Mouse (Mus musculus) CH12.LX (cell line): ENCODE results near the gene Jph3. TPM values are rescaled to one million over a fixed set of nuclear protein-coding genes. Genes with fewer than 3 reads are reported as not detected.
A peak's percentile ranks its signal among the peaks of the same experiment; 100 is the strongest.

Experiments used
- DNase-seq: peaks from one replicate; pipeline ENCODE4 v3.0.0-alpha.2; 2013; ENCODE audit errors: extremely low read depth
- H3K27ac ChIP-seq: 2 replicates; pipeline ENCODE4 v1.5.1; 2012; ENCODE audit warnings: low read depth, mild to moderate bottlenecking, control low read depth, moderate library complexity; ENCODE audit not compliant: insufficient read depth
- H3K27me3 ChIP-seq: replicated peaks from 2 replicates; pipeline ENCODE3; 2012; ENCODE audit warnings: inconsistent platforms
- H3K36me3 ChIP-seq, 2 experiments: replicated peaks in 1 of 2; 2 replicates each; pipeline versions ENCODE3 to v1.6.1; 2012; ENCODE audit warnings: inconsistent platforms in 1 of 2, low read length in 1 of 2, mild to moderate bottlenecking in 1 of 2, mixed read lengths in 1 of 2, moderate library complexity in 1 of 2; ENCODE audit not compliant: control insufficient read depth in 1 of 2, insufficient read depth in 1 of 2
- H3K4me1 ChIP-seq, 2 experiments: 2 replicates each; pipeline ENCODE4 v1.6.1; 2012; ENCODE audit warnings: inconsistent platforms in 1 of 2, moderate library complexity in 1 of 2; ENCODE audit not compliant: insufficient read depth in 2 of 2, control insufficient read depth in 1 of 2
- H3K4me2 ChIP-seq: 2 replicates; pipeline ENCODE4 v1.6.1; 2012; ENCODE audit warnings: low read depth, mild to moderate bottlenecking, control low read depth; ENCODE audit not compliant: poor library complexity, insufficient read depth, severe bottlenecking
- H3K4me3 ChIP-seq, 3 experiments: fragments of 150-350 bp in 1 of 3; sonication (generic) in 1 of 3; replicated peaks in 1 of 3; 2 replicates each; pipeline versions ENCODE3 to v1.5.1; 2011 to 2012; ENCODE audit warnings: low read depth in 2 of 3, low read length in 2 of 3, mild to moderate bottlenecking in 2 of 3, moderate library complexity in 2 of 3, control low read depth in 1 of 3, improper control_type of control experiment in 1 of 3, inconsistent platforms in 1 of 3, mixed read lengths in 1 of 3; ENCODE audit not compliant: poor library complexity in 1 of 3
- H3K79me2 ChIP-seq: replicated peaks from 2 replicates; pipeline ENCODE4 v1.6.1; 2012; ENCODE audit warnings: mild to moderate bottlenecking, moderate library complexity; ENCODE audit not compliant: control insufficient read depth, poor library complexity, insufficient read depth, severe bottlenecking; ENCODE audit errors: extremely low read depth
- H3K9ac ChIP-seq: 2 replicates; pipeline ENCODE4 v1.6.1; 2012; ENCODE audit warnings: low read depth, mild to moderate bottlenecking, control low read depth, moderate library complexity; ENCODE audit not compliant: insufficient read depth
- H3K9me3 ChIP-seq: replicated peaks from 2 replicates; pipeline ENCODE3; 2012; ENCODE audit warnings: low read length, inconsistent platforms, mixed read lengths
- CTCF ChIP-seq, 2 experiments: IDR thresholded peaks in 1 of 2; conservative IDR thresholded peaks in 1 of 2; 2 replicates each; pipeline ENCODE4 v1.5.1; 2011 to 2012; ENCODE audit warnings: low read depth in 2 of 2, low read length in 2 of 2, improper control_type of control experiment in 1 of 2, inconsistent platforms in 1 of 2, mild to moderate bottlenecking in 1 of 2, moderate library complexity in 1 of 2
- E2F4 ChIP-seq: IDR thresholded peaks from 2 replicates; pipeline ENCODE4 v1.6.1; 2011; ENCODE audit warnings: low read depth, low read length, improper control_type of control experiment; ENCODE audit not compliant: insufficient replicate concordance
- GABPA ChIP-seq: IDR thresholded peaks from 2 replicates; pipeline ENCODE4 v1.6.1; 2012; ENCODE audit warnings: low read depth, low read length, improper control_type of control experiment, inconsistent platforms; ENCODE audit not compliant: insufficient replicate concordance
- HCFC1 ChIP-seq: IDR thresholded peaks from 2 replicates; pipeline ENCODE4 v1.6.1; 2012; ENCODE audit warnings: low read depth, mild to moderate bottlenecking, inconsistent platforms, low read length, improper control_type of control experiment
- JUN ChIP-seq: IDR thresholded peaks from 2 replicates; pipeline ENCODE4 v1.6.1; 2011; ENCODE audit warnings: low read depth, mild to moderate bottlenecking, low read length, improper control_type of control experiment, moderate library complexity; ENCODE audit not compliant: insufficient read depth
- MAFK ChIP-seq: IDR thresholded peaks from 2 replicates; pipeline ENCODE4 v1.6.1; 2011; ENCODE audit warnings: low read length, improper control_type of control experiment; ENCODE audit not compliant: insufficient replicate concordance
- MAZ ChIP-seq: IDR thresholded peaks from 2 replicates; pipeline ENCODE4 v1.6.1; 2012; ENCODE audit warnings: low read depth, mild to moderate bottlenecking, inconsistent platforms, low read length, improper control_type of control experiment, moderate library complexity
- MXI1 ChIP-seq: IDR thresholded peaks from 2 replicates; pipeline ENCODE4 v1.6.1; 2011; ENCODE audit warnings: mild to moderate bottlenecking, low read depth, low read length, improper control_type of control experiment
- MYC ChIP-seq: IDR thresholded peaks from 2 replicates; pipeline ENCODE4 v1.6.1; 2011; ENCODE audit warnings: low read depth, mild to moderate bottlenecking, improper control_type of control experiment, low read length
- NELFE ChIP-seq: IDR thresholded peaks from 2 replicates; pipeline ENCODE4 v1.6.1; 2011; ENCODE audit warnings: low read depth, low read length, improper control_type of control experiment
- NRF1 ChIP-seq: IDR thresholded peaks from 2 replicates; pipeline ENCODE4 v1.6.1; 2014; ENCODE audit warnings: low read depth, mild to moderate bottlenecking, inconsistent platforms, low read length, improper control_type of control experiment, moderate library complexity
- PAX5 ChIP-seq: IDR thresholded peaks from 2 replicates; pipeline ENCODE4 v1.6.1; 2012; ENCODE audit warnings: low read length, inconsistent platforms, mixed read lengths
- POLR2AphosphoS2 ChIP-seq: IDR thresholded peaks from 2 replicates; pipeline ENCODE4 v1.6.1; 2011; ENCODE audit warnings: low read depth, low read length, improper control_type of control experiment
- RAD21 ChIP-seq: IDR thresholded peaks from 2 replicates; pipeline ENCODE4 v1.6.1; 2011; ENCODE audit warnings: low read depth, mild to moderate bottlenecking, low read length, improper control_type of control experiment, moderate library complexity
- RCOR1 ChIP-seq: conservative IDR thresholded peaks from 2 replicates; pipeline ENCODE4 v1.6.1; 2012; ENCODE audit warnings: low read depth, mild to moderate bottlenecking, inconsistent platforms, low read length, improper control_type of control experiment
- SMC3 ChIP-seq: IDR thresholded peaks from 2 replicates; pipeline ENCODE4 v1.6.1; 2011; ENCODE audit warnings: low read depth, low read length, improper control_type of control experiment
- UBTF ChIP-seq: IDR thresholded peaks from 2 replicates; pipeline ENCODE4 v1.6.1; 2012; ENCODE audit warnings: low read depth, mild to moderate bottlenecking, inconsistent platforms, low read length, improper control_type of control experiment, moderate library complexity
- ZC3H11A ChIP-seq: IDR thresholded peaks from 2 replicates; pipeline ENCODE4 v1.6.1; 2012; ENCODE audit warnings: low read depth, mild to moderate bottlenecking, inconsistent platforms, low read length, improper control_type of control experiment
- ZMIZ1 ChIP-seq: IDR thresholded peaks from 2 replicates; pipeline ENCODE4 v1.6.1; 2012; ENCODE audit warnings: low read depth, mild to moderate bottlenecking, inconsistent platforms, low read length, improper control_type of control experiment
- ZNF384 ChIP-seq: IDR thresholded peaks from 2 replicates; pipeline ENCODE4 v1.6.1; 2012; ENCODE audit warnings: low read depth, low read length, improper control_type of control experiment, inconsistent platforms
- dilution Hi-C: fragments of 300-500 bp; cut with MboI; formaldehyde crosslinking; loops from 2 replicates; pipeline ENCODE4 v1.14.3; 2020; ENCODE audit warnings: low sequenced_read_pairs; ENCODE audit not compliant: extremely low pct_unique_long_range_greater_than_20kb, extremely low pct_ligation_motif_present
- in situ Hi-C: fragments of 300-500 bp; cut with MboI; formaldehyde crosslinking; loops from 3 replicates; pipeline ENCODE4 v1.14.3; 2019; ENCODE audit warnings: low sequenced_read_pairs, low pct_ligation_motif_present, low pct_unique_long_range_greater_than_20kb, mixed read lengths
- polyA plus RNA-seq: library from polyadenylated mRNA; unstranded; fragments of >175 nt; gene quantifications from 2 replicates; pipeline ENCODE4 v1.2.1, GENCODE M21; 2012; ENCODE audit warnings: low read depth; ENCODE audit not compliant: insufficient read length
- total RNA-seq, 2 experiments: library from RNA; depleted of rRNA; stranded (reverse); fragments of 300-350 nt in 1 of 2; fragments of >200 nt in 1 of 2; gene quantifications; 2 replicates each; pipeline ENCODE4 v1.2.3; 2012 to 2014

Jph3 gene
- total and polyA plus RNA-seq, 3 experiments: 0.21 TPM; not detected in 1

DNA sequence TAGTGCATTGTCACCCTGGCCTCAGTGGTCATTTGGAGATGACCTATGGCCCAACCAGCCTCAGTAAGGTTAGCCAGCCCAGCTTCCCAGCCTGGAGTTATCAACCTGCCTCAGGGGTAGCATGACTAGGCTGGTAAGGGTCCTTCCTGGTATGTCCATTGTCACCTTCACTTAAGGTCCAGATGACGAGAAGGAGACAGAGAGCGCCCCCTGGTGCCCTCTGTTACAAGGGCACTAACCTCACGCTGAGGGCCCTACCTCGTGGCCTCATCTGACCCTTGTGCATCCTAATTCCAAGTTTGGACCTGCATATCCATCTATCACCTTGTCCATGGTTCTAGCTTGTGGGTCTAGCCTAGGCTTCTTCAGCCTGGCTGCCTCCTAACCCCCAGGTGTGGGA lies 44.0 kb upstream of the Jph3 start:
- Histone ChIP-seq H3K27me3 (peaks cover 51% of the 10 kb centered on the region), H3K4me3 (no peak overlapping the region), H3K9ac (no peak overlapping the region), H3K27ac (no peak overlapping the region), H3K36me3 (no peaks in the 10 kb centered on the region), H3K4me2 (no peak overlapping the region), H3K4me1 (peaks cover 5 to 9% of the 10 kb centered on the region in 2 experiments), H3K79me2 (no peaks in the 10 kb centered on the region), H3K9me3 (peaks cover under 1% of the 10 kb centered on the region)
- peak; percentile 52 for DNase-seq
- no peak for TF ChIP-seq ZNF384
- TF ChIP-seq CTCF (conservative IDR thresholded peaks at IDR 0.05 in 1 of 2, IDR thresholded peaks at IDR 0.05 in 1 of 2; ENCODE audit: low read depth in 2 of 2, low read length in 2 of 2): peak; percentile 65 to 86
- TF ChIP-seq RCOR1: no peak
- TF ChIP-seq MYC: peak; percentile 60; the same call in 1 of the 2 replicates
- peak; percentile 56 for TF ChIP-seq RAD21
- 0 out of 2 replicates have a peak, but pooled peaks have one; percentile 30 for TF ChIP-seq NELFE
- peak; percentile 72 for TF ChIP-seq SMC3
- no peak for TF ChIP-seq MAZ
- in situ Hi-C loops (loop anchor here (5.0 to 10.0 kb wide), 2 partner anchors 83 to 141 kb away; partner anchors contain the start of gene 1700018B08Rik), dilution Hi-C loops (no loop called here)

DNA sequence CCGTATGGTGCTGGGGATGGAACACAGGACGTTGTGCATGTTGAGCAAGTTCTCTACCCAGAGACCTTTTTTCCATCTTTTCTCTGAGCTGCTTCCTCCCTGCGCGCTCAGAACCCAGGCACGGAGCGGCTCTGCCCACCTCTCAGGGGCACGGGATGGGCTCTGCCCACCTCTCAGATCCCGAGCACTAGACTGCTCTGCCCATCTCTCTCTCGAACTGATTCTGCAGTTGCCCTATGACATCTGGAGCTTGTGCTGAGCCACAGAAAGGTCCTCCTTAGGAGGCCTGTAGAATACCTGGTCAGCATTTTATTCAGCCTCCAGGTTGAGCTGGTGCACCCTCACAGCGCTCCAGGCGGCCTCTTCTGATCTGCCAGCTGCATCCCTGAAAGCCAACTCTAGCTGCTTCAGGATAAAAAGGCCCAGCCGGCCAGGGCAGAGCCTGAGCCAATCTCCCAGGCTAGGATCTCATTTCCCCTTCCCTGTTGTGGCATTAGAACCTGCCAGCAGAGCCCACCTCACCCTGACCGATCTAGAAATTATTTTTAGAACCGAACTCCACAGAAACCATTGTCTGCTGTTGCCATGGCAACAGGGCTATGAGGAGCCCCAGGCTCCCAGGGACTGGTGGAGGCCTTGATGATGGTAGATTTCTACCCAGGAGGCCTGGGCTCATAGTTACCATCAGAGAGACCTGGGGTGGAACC lies 41.8 kb upstream of the Jph3 start:
- Histone ChIP-seq H3K79me2 (no peaks in the 10 kb centered on the region), H3K36me3 (no peaks in the 10 kb centered on the region), H3K4me1 (peaks cover 9% of the 10 kb centered on the region in 2 experiments), H3K4me3 (no peak overlapping the region), H3K27me3 (peaks cover 45% of the 10 kb centered on the region), H3K9me3 (peaks cover 17% of the 10 kb centered on the region), H3K4me2 (no peak overlapping the region), H3K27ac (no peak overlapping the region), H3K9ac (no peak overlapping the region)
- in situ Hi-C loops (loop anchor here (5.0 to 10.0 kb wide), 2 partner anchors 85 to 143 kb away; partner anchors contain the start of gene 1700018B08Rik), dilution Hi-C loops (no loop called here)
- DNase-seq: no peak
- no peak for TF ChIP-seq UBTF
- no peak for TF ChIP-seq E2F4
- no peak for TF ChIP-seq RAD21

GRCm38 (mm10) chr8:121688496-121688895 lies 40.9 kb upstream of the Jph3 start:
- H3K4me3 ChIP-seq: no peak overlapping the region
- H3K27ac ChIP-seq: no peak overlapping the region
- peaks cover 9% of the 10 kb centered on the region in 2 experiments for H3K4me1 ChIP-seq
- H3K9me3 ChIP-seq: peaks cover 17% of the 10 kb centered on the region
- DNase-seq: peak; percentile 12
- in situ Hi-C loops (loop anchor here (5.0 to 10.0 kb wide), 2 partner anchors 86 to 144 kb away; partner anchors contain the start of gene 1700018B08Rik), dilution Hi-C loops (no loop called here)
- H3K9ac ChIP-seq: no peak overlapping the region
- no peaks in the 10 kb centered on the region for H3K79me2 ChIP-seq
- H3K27me3 ChIP-seq: peaks cover 41% of the 10 kb centered on the region
- no peaks in the 10 kb centered on the region for H3K36me3 ChIP-seq
- no peak overlapping the region for H3K4me2 ChIP-seq
- TF ChIP-seq JUN: no peak
- TF ChIP-seq CTCF (conservative IDR thresholded peaks at IDR 0.05 in 1 of 2, IDR thresholded peaks at IDR 0.05 in 1 of 2; ENCODE audit: low read depth in 2 of 2, low read length in 2 of 2): no peak
- TF ChIP-seq ZMIZ1: no peak
- no peak for TF ChIP-seq ZC3H11A
- TF ChIP-seq NRF1: no peak
- TF ChIP-seq GABPA: no peak
- TF ChIP-seq MXI1: no peak
- TF ChIP-seq MAZ: no peak
- no peak for TF ChIP-seq HCFC1
- TF ChIP-seq PAX5: no peak
- no peak for TF ChIP-seq MAFK
- TF ChIP-seq POLR2AphosphoS2: no peak
- no peak for TF ChIP-seq UBTF
